Mouse (Mus musculus): ENCODE results near the gene Ssb.
"Not testable (repeated sequence)": the region's sequence is repeated elsewhere in the genome, so short reads cannot be mapped to it uniquely, and the experiment has no call there.

The Ssb gene

DNA sequence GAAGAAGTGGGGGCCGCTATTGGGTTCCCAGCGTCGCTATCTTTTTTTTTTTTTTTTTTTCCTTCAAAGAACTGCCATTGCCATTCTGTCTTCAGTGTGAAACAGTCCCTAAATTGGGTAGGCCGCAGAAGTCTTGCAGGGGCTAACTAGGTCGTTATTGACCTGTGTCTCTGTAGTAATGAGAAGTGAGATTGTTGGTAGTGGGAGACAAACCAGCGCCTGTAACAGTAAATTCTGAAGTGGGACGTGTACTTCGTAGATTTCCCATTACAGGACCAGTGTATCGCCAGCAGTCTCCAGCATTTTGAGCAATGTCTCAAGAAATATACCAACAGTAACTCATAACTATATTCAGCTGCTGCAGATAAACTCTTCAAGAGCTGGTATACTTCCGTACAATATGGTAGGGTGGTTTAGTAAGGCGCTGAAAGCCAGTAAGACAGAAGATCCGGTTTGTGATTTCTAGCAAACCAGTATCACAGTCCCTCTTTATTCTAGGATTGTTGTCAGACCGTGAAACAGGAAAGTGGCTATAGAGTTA, 825 bp downstream of the Ssb start:
- DNase-seq (ENCODE audit: low spot score in 2 of 2) = no peak

DNA sequence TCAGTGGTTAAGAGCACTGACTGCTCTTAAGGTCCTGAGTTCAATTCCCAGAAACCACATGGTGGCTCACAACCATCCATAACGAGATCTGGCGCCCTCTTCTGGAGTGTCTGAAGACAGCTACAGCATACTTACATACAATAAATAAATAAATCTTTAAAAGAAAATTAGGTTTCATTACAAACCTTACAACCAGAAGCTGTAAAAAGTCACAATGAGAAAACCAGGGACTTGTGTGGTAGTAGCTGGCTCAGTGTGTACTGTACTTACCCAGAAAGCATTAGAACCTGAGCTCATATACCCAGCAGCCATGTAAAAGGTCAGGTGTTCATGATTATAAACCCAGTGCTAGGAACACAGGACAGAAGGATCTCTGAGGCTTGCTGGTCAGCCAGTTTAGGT, 22.6 kb downstream of the Ssb start:
- no peak for DNase-seq (ENCODE audit: low spot score in 2 of 2)

DNA sequence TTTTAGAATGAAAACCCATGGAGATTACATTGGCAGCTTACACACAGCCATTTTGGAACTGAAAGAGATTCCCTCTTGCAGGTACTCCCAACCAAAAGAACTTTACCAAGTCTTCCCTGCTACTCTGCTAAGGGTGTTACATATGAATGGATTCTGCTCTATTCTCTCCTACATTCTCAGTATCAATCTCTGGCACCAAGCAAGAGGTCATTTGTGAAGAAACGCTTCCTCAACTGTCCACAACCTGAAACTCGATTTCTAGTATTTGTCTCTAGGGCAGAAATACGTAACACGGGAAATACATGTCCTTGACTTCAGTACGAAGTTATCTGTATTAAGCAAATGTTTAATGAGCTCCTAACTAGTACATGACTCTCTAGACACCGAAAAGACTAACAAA, 23.2 kb downstream of the Ssb start:
- DNase-seq (ENCODE audit: low spot score in 2 of 2) = no peak

DNA sequence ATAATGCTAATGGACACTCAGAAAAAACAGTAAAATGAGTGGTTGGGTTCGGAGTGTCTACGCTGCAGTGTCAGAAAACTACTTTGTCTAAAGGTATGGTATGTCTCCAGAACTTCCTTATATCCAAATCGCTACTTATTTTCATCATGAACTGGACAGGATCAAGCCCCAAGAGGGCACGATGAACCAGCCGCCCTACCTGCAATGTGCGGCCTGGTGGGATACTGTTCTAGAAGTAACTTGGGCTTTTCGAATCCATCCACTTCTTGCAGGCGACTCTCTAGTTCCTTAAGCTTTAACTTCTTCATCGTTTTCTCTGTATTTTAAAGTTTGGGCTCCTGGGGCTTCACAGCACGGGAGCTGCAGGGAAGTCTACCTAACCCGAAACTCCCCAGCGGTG, 23.7 kb downstream of the Ssb start:
- DNase-seq (ENCODE audit: low spot score in 2 of 2) = no peak

DNA sequence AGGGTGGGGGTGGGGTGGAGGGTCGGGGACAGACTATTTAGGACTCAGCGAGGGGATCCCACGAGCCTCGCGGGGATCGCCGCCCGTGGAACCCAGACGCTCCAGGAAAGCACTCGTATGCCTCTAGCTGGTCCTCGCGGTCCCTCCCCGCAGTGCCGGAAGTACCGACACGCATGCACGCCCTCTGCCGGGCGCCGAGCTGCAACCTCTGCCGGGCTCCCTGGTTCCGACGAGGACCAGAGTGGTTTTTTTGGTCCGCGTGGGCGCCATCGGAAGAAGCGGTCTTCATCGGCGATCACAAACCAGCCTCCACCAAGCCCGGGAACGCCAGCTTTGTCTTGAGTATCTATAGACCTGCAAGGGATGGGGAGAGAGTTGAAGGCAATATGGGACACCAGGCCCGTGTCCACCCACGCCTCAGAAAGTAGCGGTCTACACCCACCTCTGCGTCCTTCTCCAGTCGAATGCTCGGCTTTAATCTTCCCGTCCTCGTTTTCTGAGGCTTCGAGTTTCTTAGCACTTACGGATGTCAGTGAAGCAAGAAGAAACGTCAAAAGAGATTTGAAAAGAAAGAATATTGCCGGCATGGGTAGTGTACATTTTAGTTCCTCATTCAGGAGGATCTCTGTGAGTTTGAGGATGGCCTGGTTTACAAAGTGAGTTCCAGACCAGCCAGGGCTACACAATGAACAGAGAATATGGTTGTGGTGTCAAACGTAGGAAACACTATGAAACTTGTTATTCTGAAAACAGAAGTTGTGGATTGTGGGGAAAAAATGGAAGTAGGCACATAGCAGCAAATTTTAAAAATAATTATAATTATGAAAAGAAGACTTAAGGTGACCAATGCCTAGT, 24.3 kb downstream of the Ssb start, which contains the start of gene Mettl5:
Gene Mettl5 (minus strand): TSS at position 165 of the 855 bp plus-strand sequence.
- peak; percentile 86 to 91 for DNase-seq (ENCODE audit: low spot score in 2 of 2)

DNA sequence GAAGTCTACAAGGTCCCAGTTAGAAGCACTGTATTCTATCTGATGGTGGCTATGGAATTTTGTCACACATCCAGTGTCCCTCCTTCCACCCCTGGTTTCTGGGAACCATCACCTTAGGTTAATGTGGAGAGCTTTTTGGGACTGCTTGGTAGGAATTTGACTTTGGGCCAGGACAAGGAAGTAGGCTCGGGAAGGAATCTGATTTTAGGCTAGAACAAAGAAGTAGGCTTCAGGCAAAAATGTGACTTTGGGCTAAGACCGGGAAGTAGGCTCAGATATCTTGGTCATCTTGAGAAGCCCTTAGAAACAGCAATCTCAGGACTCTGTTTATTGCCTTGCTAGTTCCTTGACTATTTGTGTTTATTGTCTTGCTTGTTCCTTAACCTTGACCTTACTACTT, 27.6 kb downstream of the Ssb start:
- DNase-seq (ENCODE audit: low spot score in 2 of 2) = no peak

DNA sequence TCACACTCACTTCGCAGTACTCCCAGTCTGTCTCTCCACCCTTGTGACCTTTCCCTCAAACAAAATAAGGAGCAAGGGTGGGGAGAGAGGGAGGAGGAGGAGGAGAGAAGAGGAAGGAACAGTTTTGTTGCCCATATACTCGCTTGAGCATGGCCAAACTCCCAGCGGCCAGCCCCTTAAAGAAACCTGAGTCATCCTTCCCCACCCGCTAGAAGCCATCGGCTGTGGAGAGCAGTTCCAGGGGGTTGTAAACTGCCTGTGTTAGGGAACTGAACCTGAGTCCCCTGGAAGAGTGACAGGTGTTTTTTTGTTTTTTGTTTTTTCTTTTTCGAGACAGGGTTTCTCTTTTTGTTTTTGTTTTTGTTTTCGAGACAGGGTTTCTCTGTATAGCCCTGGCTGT, 29.5 kb downstream of the Ssb start:
- DNase-seq (ENCODE audit: low spot score in 2 of 2) = no peak

DNA sequence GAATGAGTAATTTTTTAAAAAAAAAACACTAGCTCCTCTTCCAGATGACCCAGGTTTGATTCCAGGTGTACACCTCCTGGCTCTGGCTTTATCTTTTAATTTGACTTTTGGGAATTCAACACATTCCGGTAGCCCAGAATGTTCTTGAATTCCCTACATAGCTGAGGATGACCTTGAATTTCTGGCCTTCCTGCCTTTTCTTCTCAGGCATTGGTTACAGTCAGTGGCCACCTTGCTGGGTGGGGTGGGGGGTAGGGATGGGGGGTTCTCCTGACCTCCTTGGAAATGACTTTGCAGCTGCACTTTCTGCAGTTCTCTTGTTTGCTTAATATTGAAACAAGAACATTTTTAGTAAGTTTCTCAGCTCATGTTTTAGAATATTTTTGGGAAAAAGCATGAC, 31.8 kb downstream of the Ssb start:
- no peak for DNase-seq (ENCODE audit: low spot score in 2 of 2)

DNA sequence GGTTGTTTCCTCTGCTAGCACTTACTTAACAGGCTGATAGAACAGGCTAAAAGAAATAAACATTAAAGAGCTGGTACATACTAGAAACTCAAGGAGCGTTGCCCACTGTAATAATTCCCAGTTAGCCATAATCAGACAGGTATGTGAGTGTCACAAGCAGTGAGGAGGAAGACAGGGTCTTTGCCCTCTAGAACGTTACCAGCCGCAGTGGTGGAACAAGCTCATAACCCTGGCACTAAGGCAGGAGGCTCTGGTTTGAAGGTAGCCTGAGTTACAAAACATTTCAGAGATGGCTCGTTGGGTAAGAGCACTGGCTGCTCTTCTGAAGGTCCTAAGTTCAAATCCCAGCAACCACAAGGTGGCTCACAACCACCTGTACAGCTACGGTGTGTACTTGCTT, 32.5 kb downstream of the Ssb start:
- DNase-seq (ENCODE audit: low spot score in 2 of 2) = no peak

DNA sequence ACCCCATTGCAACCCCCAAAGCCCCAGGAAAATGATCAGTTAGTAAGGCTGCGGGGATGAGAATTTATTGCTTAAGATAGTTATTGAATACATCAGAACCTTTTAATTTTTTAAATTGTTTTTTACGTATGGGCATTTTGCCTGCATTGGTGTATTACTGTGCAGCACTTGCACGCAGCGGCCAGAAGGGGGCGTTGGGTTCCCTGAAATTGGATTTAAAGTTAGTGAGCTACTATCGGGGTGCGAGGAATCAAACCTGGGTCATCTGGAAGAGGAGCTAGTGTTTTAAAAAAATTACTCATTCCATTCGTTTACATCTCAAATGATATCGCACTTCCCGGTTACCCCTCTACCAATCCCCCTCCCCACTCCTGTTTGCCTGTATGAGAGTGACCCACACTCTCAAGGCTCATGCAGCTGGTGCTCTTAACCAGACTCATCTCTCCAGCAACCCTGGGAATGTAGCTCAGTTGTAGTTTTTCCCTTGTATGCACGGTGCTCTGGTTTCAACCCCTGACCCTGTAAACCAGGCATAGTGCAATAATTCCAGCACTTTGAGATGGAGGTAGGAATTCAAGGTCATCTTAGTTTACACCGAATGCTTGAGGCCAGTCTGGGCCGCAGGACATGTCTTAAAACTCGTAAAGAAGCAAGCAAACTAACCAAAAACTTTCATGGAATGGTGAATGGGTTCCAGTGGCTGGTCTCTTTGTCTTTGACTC, 34.3 kb downstream of the Ssb start:
- DNase-seq (ENCODE audit: low spot score in 2 of 2) = no peak

DNA sequence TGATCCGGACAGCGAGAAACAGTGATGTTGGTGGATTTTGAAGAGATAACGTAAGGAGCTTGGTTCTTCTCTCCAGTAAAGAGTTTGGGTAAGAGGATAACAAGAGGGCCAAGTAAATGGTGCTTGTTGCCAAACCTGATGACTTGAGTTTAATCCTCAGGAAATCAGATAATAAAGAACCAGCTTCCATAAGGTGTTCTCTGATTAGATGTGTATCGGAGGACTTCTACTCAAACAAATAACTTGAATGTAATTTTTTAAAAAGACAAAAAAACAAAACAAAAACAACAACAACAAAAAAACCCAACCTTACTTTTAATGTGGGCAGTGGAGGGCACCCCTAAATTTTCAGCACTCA, 34.8 kb downstream of the Ssb start:
- DNase-seq (ENCODE audit: low spot score in 2 of 2) = no peak

DNA sequence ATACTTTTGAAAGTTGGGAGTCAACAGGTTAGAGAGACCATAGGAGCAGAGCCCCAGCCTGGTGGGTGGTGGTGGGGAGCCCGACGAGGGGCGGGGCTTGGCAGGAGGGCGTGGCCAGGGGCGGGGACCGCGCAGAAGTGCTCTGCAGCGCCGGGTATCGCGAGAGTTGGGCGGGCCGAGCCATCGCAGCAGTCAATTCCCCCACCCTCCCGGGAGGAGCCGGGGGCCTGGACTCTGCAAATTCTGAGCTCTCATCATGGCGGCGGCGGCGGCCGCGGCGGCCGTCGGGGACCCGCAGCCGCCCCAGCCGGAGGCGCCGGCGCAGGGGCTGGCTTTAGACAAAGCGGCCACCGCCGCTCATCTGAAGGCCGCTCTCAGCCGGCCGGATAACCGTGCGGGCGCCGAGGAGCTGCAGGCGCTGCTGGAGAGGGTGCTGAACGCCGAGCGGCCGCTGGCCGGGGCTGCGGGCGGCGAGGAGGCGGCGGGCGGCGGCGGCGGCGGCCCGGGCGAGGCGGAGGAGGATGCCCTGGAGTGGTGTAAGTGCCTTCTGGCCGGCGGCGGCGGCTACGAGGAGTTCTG, 35.8 kb downstream of the Ssb start, which contains the start of gene Ubr3:
Gene Ubr3 (plus strand): TSS at position 208 of the 579 bp plus-strand sequence.
- DNase-seq (ENCODE audit: low spot score in 2 of 2) = peak; percentile 95

DNA sequence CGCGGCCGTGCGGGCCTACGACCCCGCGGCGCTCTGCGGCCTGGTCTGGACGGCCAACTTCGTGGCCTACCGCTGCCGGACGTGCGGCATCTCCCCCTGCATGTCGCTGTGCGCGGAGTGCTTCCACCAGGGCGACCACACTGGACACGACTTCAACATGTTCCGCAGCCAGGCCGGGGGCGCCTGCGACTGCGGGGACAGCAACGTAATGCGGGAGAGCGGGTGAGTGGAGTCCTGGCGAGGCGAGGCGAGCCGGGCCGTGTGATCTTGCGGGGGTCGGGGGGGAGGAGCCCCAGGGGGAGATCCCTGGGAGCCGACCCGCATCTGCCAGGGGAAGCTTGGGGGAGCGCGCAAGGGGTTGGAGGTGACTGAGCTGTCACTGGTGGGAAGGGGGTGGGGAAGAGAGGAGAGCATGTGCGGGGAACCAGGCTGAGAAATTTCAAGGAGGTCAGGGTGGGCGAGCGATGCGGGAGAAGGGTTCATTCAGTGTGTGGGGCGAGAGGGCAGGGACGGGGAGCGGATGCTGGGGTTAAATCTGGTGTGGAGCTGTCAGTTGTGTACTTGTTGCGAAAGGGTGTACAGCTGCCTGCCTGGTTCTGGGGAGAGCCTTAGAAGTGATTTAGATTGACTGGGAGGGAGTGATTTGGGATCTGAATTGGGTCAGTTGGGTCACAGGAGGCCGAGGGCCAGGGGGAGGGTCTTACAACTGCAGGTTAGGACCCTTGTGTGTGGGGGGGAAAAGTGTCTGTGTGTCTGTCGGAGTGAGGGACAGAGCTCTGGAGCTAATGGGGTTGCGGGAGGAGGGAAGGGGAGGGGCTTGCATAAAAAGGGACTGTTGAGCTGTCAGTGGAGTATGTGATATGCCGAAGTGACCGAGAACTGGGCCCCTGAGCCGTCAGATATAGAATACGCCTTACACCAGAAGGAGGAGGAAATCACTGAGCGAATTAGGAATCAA, 36.5 kb downstream of the Ssb start:
- DNase-seq (ENCODE audit: low spot score in 2 of 2) = peak; percentile 48 to 53

DNA sequence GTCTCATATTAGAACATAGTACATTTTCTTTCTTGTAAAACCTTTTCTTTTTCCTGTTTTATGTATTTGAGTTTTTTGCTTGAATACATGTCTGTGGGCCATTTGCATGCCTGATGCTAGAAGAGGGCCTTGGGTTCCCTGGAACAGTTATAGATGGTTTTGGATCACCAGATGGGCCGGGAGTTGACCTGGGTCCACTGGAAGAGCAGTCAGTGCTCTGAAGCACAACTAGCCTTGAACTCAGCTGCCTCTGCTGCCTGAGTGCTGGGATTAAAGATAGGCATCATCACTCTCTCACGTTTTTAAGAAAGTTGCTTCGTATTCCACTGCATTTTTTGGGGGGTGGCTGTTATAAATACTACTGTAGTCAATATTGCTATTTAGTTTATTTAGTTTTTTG, 42.2 kb downstream of the Ssb start:
- no peak for DNase-seq (ENCODE audit: low spot score in 2 of 2)

DNA sequence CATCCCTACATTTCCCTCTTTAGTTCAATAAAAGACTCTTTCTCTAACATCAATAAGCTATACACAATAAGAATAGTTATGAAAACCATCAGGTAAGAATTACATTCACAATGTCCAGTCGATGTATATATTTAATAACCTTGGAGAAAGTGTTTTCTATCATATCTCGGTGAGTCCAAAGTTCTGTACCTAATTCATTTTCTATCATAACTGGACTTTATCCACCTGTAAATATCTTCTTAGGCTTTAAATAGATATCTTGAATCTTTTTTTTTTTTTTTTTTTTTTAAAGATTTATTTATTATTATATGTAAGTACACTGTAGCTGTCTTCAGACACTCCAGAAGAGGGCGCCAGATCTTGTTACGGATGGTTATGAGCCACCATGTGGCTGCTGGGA, 46.0 kb downstream of the Ssb start:
- not testable (repeated sequence) for DNase-seq (ENCODE audit: low spot score in 2 of 2)

DNA sequence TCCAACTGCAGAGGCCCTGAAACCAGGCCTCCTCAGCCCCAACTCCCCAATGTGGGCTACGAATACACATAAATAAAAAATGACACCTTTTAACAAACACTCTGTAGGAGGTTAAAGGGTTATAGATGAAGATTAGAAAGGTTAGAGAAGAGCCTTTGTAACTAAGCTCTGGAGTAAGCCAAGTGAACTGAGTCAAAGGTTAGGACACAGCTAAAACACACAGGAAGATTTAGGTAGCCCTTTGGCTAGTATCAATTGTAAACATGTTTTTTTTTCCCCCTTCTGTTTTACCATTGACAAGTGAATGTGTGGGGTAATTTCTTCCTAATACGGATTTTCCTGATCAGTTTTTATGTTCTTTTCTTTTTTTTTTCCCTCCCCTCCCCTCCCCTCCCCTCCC, 51.4 kb downstream of the Ssb start:
- DNase-seq (ENCODE audit: low spot score in 2 of 2) = no peak

DNA sequence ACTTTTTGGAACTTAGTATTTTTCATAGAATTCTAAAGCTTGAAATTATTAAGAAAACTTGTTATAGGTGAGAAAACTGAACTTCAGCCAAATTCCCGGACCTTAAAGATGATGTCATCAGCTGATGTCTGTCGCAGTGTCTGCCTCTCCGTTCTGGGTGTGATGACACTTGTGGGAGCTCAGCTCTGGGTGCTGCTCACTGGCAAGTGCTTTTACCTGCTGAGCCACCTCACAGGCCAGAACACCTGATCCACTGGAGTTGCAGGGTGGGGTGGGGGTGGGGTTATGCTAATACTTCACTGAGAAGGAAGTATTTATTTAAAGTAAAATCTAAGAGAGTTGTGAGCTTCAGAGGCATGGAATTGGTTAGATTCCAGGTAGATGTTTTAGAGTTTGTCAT, 55.9 kb downstream of the Ssb start:
- no peak for DNase-seq (ENCODE audit: low spot score in 2 of 2)

Data from frontal cortex, postnatal 36 days (tissue).